Mouse (Mus musculus) spleen, adult 18-20 months (tissue): Measurements from ENCODE around the gene Dnajc30.
"Not testable (repeated sequence)": the region's sequence is repeated elsewhere in the genome, so short reads cannot be mapped to it uniquely, and the experiment has no call there.

Source experiments
- DNase-seq, 2 experiments: peaks; one replicate each; pipeline ENCODE4 v3.0.0; 2022; ENCODE audit warnings: mixed read lengths in 2 of 2

Dnajc30 gene

GRCm38 (mm10) chr5:135063629-135064381, at the start of gene Dnajc30:
Dnajc30 (plus strand) TSS chr5:135064202.
- peak; percentile 93 to 94 for DNase-seq

GRCm38 (mm10) chr5:135015497-135015896, 48.5 kb upstream of the Dnajc30 start:
- peak; percentile 64 to 90 for DNase-seq

GRCm38 (mm10) chr5:135016224-135016759, 47.7 kb upstream of the Dnajc30 start:
- no peak for DNase-seq

- DNase-seq: no peak
Observed at GRCm38 (mm10) chr5:135021814-135022213, 42.2 kb upstream of the Dnajc30 start.

GRCm38 (mm10) chr5:135023344-135024173, 40.4 kb upstream of the Dnajc30 start, which contains the start of gene Stx1a:
Stx1a (plus strand) TSS chr5:135023482.
- DNase-seq: peak; percentile 69 to 74

- DNase-seq: no peak
Observed at GRCm38 (mm10) chr5:135024665-135025224, 39.3 kb upstream of the Dnajc30 start.

- no peak for DNase-seq
Observed at GRCm38 (mm10) chr5:135025899-135026298, 38.1 kb upstream of the Dnajc30 start.

GRCm38 (mm10) chr5:135029007-135029854, 34.8 kb upstream of the Dnajc30 start:
- no peak for DNase-seq

GRCm38 (mm10) chr5:135032581-135032980, 31.4 kb upstream of the Dnajc30 start:
- DNase-seq: no peak

GRCm38 (mm10) chr5:135034593-135034992, 29.4 kb upstream of the Dnajc30 start:
- no peak for DNase-seq

- no peak for DNase-seq
Observed at GRCm38 (mm10) chr5:135035608-135036359, 28.2 kb upstream of the Dnajc30 start.

- no peak for DNase-seq
Observed at GRCm38 (mm10) chr5:135037946-135038345, 26.1 kb upstream of the Dnajc30 start.

- DNase-seq: no peak
Observed at GRCm38 (mm10) chr5:135039541-135039940, 24.5 kb upstream of the Dnajc30 start.

GRCm38 (mm10) chr5:135040059-135040458, 23.9 kb upstream of the Dnajc30 start:
- no peak for DNase-seq

- DNase-seq: no peak
Observed at GRCm38 (mm10) chr5:135040777-135041176, 23.2 kb upstream of the Dnajc30 start.

- DNase-seq: no peak
Observed at GRCm38 (mm10) chr5:135042105-135042788, 21.8 kb upstream of the Dnajc30 start.

GRCm38 (mm10) chr5:135044575-135044974, 19.4 kb upstream of the Dnajc30 start:
- DNase-seq: no peak

- no peak for DNase-seq
Observed at GRCm38 (mm10) chr5:135048539-135048938, 15.5 kb upstream of the Dnajc30 start.

GRCm38 (mm10) chr5:135049268-135049667, 14.7 kb upstream of the Dnajc30 start:
- not testable (repeated sequence) for DNase-seq

GRCm38 (mm10) chr5:135053356-135053755, 10.6 kb upstream of the Dnajc30 start:
- DNase-seq: no peak

- no peak for DNase-seq
Observed at GRCm38 (mm10) chr5:135064382-135064766, 372 bp downstream of the Dnajc30 start.
